Mouse (Mus musculus) midbrain, embryonic 13.5 days (tissue): Measurements from ENCODE around the gene Fbln1. TPM values are rescaled to one million over a fixed set of nuclear protein-coding genes. Genes with fewer than 3 reads are reported as not detected.

Experiments used
- ATAC-seq: fragments of 200-750 bp; cut with Nextera tagmentation; 2 replicates; pipeline ENCODE4 v1.8.0; 2017; ENCODE audit warnings: mild to moderate bottlenecking, moderate TSS enrichment, moderate library complexity
- H3K27ac ChIP-seq: fragments of 300-500 bp; sonication (generic); 2 replicates; pipeline ENCODE4 v1.5.1; 2015; ENCODE audit warnings: inconsistent platforms, mild to moderate bottlenecking, moderate library complexity
- H3K27me3 ChIP-seq: fragments of 300-500 bp; sonication (generic); 2 replicates; pipeline ENCODE4 v1.6.1; 2015; ENCODE audit warnings: mild to moderate bottlenecking, inconsistent platforms
- H3K36me3 ChIP-seq: fragments of 300-500 bp; sonication (generic); 2 replicates; pipeline ENCODE4 v1.6.1; 2015; ENCODE audit warnings: mild to moderate bottlenecking, inconsistent platforms
- H3K4me1 ChIP-seq: fragments of 300-500 bp; sonication (generic); replicated peaks from 2 replicates; pipeline ENCODE4 v1.6.1; 2015; ENCODE audit warnings: inconsistent platforms
- H3K4me2 ChIP-seq: fragments of 300-500 bp; sonication (generic); replicated peaks from 2 replicates; pipeline ENCODE4 v1.6.1; 2015; ENCODE audit warnings: moderate library complexity, mild to moderate bottlenecking, inconsistent platforms
- H3K4me3 ChIP-seq: fragments of 300-500 bp; sonication (generic); replicated peaks from 2 replicates; pipeline ENCODE4 v1.5.1; 2015; ENCODE audit warnings: mild to moderate bottlenecking, inconsistent platforms
- H3K9ac ChIP-seq: fragments of 300-500 bp; sonication (generic); replicated peaks from 2 replicates; pipeline ENCODE4 v1.6.1; 2015; ENCODE audit warnings: mild to moderate bottlenecking, inconsistent platforms
- H3K9me3 ChIP-seq: fragments of 300-500 bp; sonication (generic); 2 replicates; pipeline ENCODE4 v1.6.1; 2016; ENCODE audit warnings: mild to moderate bottlenecking, inconsistent platforms
- WGBS: fragments of 180-500 bp; shearing (Covaris S2); methylation state at CpG from one replicate; pipeline ENCODE4 v1.1.7; 2015; 5-methylcytosine and 5-hydroxymethylcytosine counted together
- polyA plus RNA-seq: library from polyadenylated mRNA; unstranded; fragments of >200 nt; fragmentation: Nextera tagmentation; extraction: Ambion mirVana; gene quantifications from 2 replicates; pipeline ENCODE4 v1.2.1, GENCODE M21; 2015

Gene Fbln1
- 51.3 and 53.9 TPM in 2 replicates for polyA plus RNA-seq

GRCm38 (mm10) chr15:85205792-85206702 is at the start of gene Fbln1:
TSS of gene Fbln1 (plus strand) at chr15:85205949.
- ATAC-seq, result peak; percentile 90
- peak within 1 kb of the TSS; percentile 73 for H3K9ac ChIP-seq
- WGBS, result under 1% methylated on average over 64 of the region's 64 CpGs
- H3K36me3 ChIP-seq, result 0 out of 2 replicates have a peak, but pooled peaks cover 1% of the 10 kb centered on the region
- no peaks in the 10 kb centered on the region; the same call in 1 of the 2 replicates for H3K9me3 ChIP-seq
- peaks cover 30% of the 10 kb centered on the region for H3K27me3 ChIP-seq
- H3K4me1 ChIP-seq, result peaks cover 32% of the 10 kb centered on the region
- H3K4me3 ChIP-seq, result peak within 1 kb of the TSS; percentile 51
- H3K27ac ChIP-seq, result peak within 1 kb of the TSS; percentile 31
- H3K4me2 ChIP-seq, result peak within 1 kb of the TSS; percentile 83

- no peak overlapping the region for H3K9ac ChIP-seq
- 74% methylated on average over 4 of the region's 4 CpGs for WGBS
- no peaks in the 10 kb centered on the region for H3K9me3 ChIP-seq
- no peak overlapping the region for H3K27ac ChIP-seq
- H3K27me3 ChIP-seq, result 0 out of 2 replicates have a peak, but pooled peaks cover 4% of the 10 kb centered on the region
- no peak overlapping the region for H3K4me2 ChIP-seq
- H3K4me3 ChIP-seq, result no peak overlapping the region
- peaks cover 3% of the 10 kb centered on the region; the same call in 1 of the 2 replicates for H3K4me1 ChIP-seq
- H3K36me3 ChIP-seq, result no peaks in the 10 kb centered on the region
- no peak for ATAC-seq
Observed at GRCm38 (mm10) chr15:85156198-85156597, 49.6 kb upstream of the Fbln1 start.

- Histone ChIP-seq H3K9ac (no peak overlapping the region), H3K36me3 (no peaks in the 10 kb centered on the region), H3K4me2 (no peak overlapping the region), H3K4me1 (peaks cover 11% of the 10 kb centered on the region), H3K9me3 (no peaks in the 10 kb centered on the region), H3K27ac (no peak overlapping the region), H3K4me3 (no peak overlapping the region), H3K27me3 (no peaks in the 10 kb centered on the region)
- ATAC-seq, result no peak
Observed at GRCm38 (mm10) chr15:85161416-85161815, 44.3 kb upstream of the Fbln1 start.

- peaks cover 23% of the 10 kb centered on the region for H3K4me1 ChIP-seq
- no peak overlapping the region for H3K4me2 ChIP-seq
- H3K9ac ChIP-seq, result no peak overlapping the region
- 78% methylated on average over 21 of the region's 21 CpGs for WGBS
- no peaks in the 10 kb centered on the region for H3K27me3 ChIP-seq
- no peaks in the 10 kb centered on the region for H3K36me3 ChIP-seq
- H3K4me3 ChIP-seq, result no peak overlapping the region
- H3K27ac ChIP-seq, result no peak overlapping the region
- no peak for ATAC-seq
- H3K9me3 ChIP-seq, result no peaks in the 10 kb centered on the region
Observed at GRCm38 (mm10) chr15:85162693-85163663, 42.8 kb upstream of the Fbln1 start.

- H3K9me3 ChIP-seq, result no peaks in the 10 kb centered on the region
- H3K36me3 ChIP-seq, result no peaks in the 10 kb centered on the region
- peak; percentile 82 for ATAC-seq
- H3K27ac ChIP-seq, result peak overlapping the region; percentile 64
- H3K4me1 ChIP-seq, result peaks cover 23% of the 10 kb centered on the region
- peak overlapping the region; percentile 28; the same call in 1 of the 2 replicates for H3K9ac ChIP-seq
- no peak overlapping the region for H3K4me3 ChIP-seq
- peak overlapping the region; percentile 16; the same call in 1 of the 2 replicates for H3K4me2 ChIP-seq
- no peaks in the 10 kb centered on the region for H3K27me3 ChIP-seq
- WGBS, result 14% methylated on average over 11 of the region's 11 CpGs
Observed at GRCm38 (mm10) chr15:85166433-85166933, 39.3 kb upstream of the Fbln1 start.

- H3K36me3 ChIP-seq, result no peaks in the 10 kb centered on the region
- no peaks in the 10 kb centered on the region for H3K9me3 ChIP-seq
- WGBS, result 61% methylated on average over 12 of the region's 12 CpGs
- no peak for ATAC-seq
- peaks cover 23% of the 10 kb centered on the region for H3K4me1 ChIP-seq
- H3K27me3 ChIP-seq, result no peaks in the 10 kb centered on the region
- H3K9ac ChIP-seq, result no peak overlapping the region
- H3K4me2 ChIP-seq, result peak overlapping the region; percentile 16; the same call in 1 of the 2 replicates
- no peak overlapping the region for H3K4me3 ChIP-seq
- peak overlapping the region; percentile 64 for H3K27ac ChIP-seq
Observed at GRCm38 (mm10) chr15:85167086-85167679, 38.6 kb upstream of the Fbln1 start.

- Histone ChIP-seq H3K9ac (no peak overlapping the region), H3K4me3 (no peak overlapping the region), H3K9me3 (no peaks in the 10 kb centered on the region), H3K27ac (no peak overlapping the region), H3K36me3 (no peaks in the 10 kb centered on the region), H3K27me3 (no peaks in the 10 kb centered on the region), H3K4me1 (peaks cover 6% of the 10 kb centered on the region), H3K4me2 (no peak overlapping the region)
- no peak for ATAC-seq
- 77% methylated on average over 2 of the region's 2 CpGs for WGBS
Observed at GRCm38 (mm10) chr15:85172054-85172453, 33.7 kb upstream of the Fbln1 start.

GRCm38 (mm10) chr15:85173425-85173824 is 32.3 kb upstream of the Fbln1 start:
- no peak overlapping the region for H3K4me2 ChIP-seq
- H3K27ac ChIP-seq, result no peak overlapping the region
- no peaks in the 10 kb centered on the region for H3K27me3 ChIP-seq
- no peak for ATAC-seq
- 86% methylated on average over 8 of the region's 8 CpGs for WGBS
- no peak overlapping the region for H3K9ac ChIP-seq
- no peaks in the 10 kb centered on the region for H3K36me3 ChIP-seq
- H3K4me3 ChIP-seq, result no peak overlapping the region
- H3K4me1 ChIP-seq, result no peaks in the 10 kb centered on the region
- H3K9me3 ChIP-seq, result no peaks in the 10 kb centered on the region

GRCm38 (mm10) chr15:85174060-85174459 is 31.7 kb upstream of the Fbln1 start:
- no peaks in the 10 kb centered on the region for H3K36me3 ChIP-seq
- no peak overlapping the region for H3K4me3 ChIP-seq
- no peaks in the 10 kb centered on the region for H3K4me1 ChIP-seq
- H3K27me3 ChIP-seq, result no peaks in the 10 kb centered on the region
- no peaks in the 10 kb centered on the region for H3K9me3 ChIP-seq
- ATAC-seq, result no peak
- WGBS, result 86% methylated on average over 10 of the region's 10 CpGs
- H3K4me2 ChIP-seq, result no peak overlapping the region
- H3K27ac ChIP-seq, result no peak overlapping the region
- no peak overlapping the region for H3K9ac ChIP-seq

- WGBS, result 75% methylated on average over 8 of the region's 8 CpGs
- Histone ChIP-seq H3K4me2 (no peak overlapping the region), H3K4me3 (no peak overlapping the region), H3K4me1 (0 out of 2 replicates have a peak, but pooled peaks cover 6% of the 10 kb centered on the region), H3K9ac (no peak overlapping the region), H3K27ac (no peak overlapping the region), H3K27me3 (no peaks in the 10 kb centered on the region), H3K36me3 (no peaks in the 10 kb centered on the region), H3K9me3 (no peaks in the 10 kb centered on the region)
- no peak for ATAC-seq
Observed at GRCm38 (mm10) chr15:85177576-85177975, 28.2 kb upstream of the Fbln1 start.

- H3K4me1 ChIP-seq, result 0 out of 2 replicates have a peak, but pooled peaks cover 6% of the 10 kb centered on the region
- H3K9me3 ChIP-seq, result no peaks in the 10 kb centered on the region
- H3K4me3 ChIP-seq, result no peak overlapping the region
- H3K27me3 ChIP-seq, result no peaks in the 10 kb centered on the region
- ATAC-seq, result no peak
- no peak overlapping the region for H3K9ac ChIP-seq
- WGBS, result 83% methylated on average over 6 of the region's 6 CpGs
- no peak overlapping the region for H3K27ac ChIP-seq
- H3K36me3 ChIP-seq, result no peaks in the 10 kb centered on the region
- H3K4me2 ChIP-seq, result no peak overlapping the region
Observed at GRCm38 (mm10) chr15:85178172-85178571, 27.6 kb upstream of the Fbln1 start.
